Mouse (Mus musculus) cerebellum, postnatal 10 days (tissue): ENCODE measurements around the gene Cyld.
A peak's percentile ranks its signal among the peaks of the same experiment; 100 is the strongest.

Experiments used
- DNase-seq, 2 experiments: peaks; one replicate each; pipeline ENCODE4 v3.0.0; 2021; ENCODE audit warnings: mixed read lengths in 2 of 2

Gene Cyld

GRCm38 (mm10) chr8:88793746-88794614, 97.2 kb downstream of the Cyld start:
- DNase-seq: peak; percentile 34 to 39

GRCm38 (mm10) chr8:88794615-88794907, 97.7 kb downstream of the Cyld start:
- peak; percentile 35 to 51 for DNase-seq

- DNase-seq: no peak
Measured at GRCm38 (mm10) chr8:88795896-88796295, 99.1 kb downstream of the Cyld start.

- no peak for DNase-seq
Measured at GRCm38 (mm10) chr8:88796651-88797050, 99.8 kb downstream of the Cyld start.
